Mouse (Mus musculus) stomach, postnatal 0 days (tissue): ENCODE data around the gene Myadml2. TPM values are rescaled to one million over a fixed set of nuclear protein-coding genes. Genes with fewer than 3 reads are reported as not detected.
A peak's percentile ranks its signal among the peaks of the same experiment; 100 is the strongest.

ENCODE experiments used
- ATAC-seq: fragments of 200-750 bp; cut with Nextera tagmentation; 2 replicates; pipeline ENCODE4 v1.8.0; 2017; ENCODE audit not compliant: low FRiP score, low TSS enrichment
- DNase-seq: peaks from one replicate; pipeline ENCODE4 v3.0.0-alpha.2; 2016; ENCODE audit warnings: low spot score
- H3K27ac ChIP-seq: fragments of 300-500 bp; sonication (generic); replicated peaks from 2 replicates; pipeline ENCODE4 v1.5.1; 2014; ENCODE audit warnings: mild to moderate bottlenecking, control low read depth
- H3K27me3 ChIP-seq: fragments of 300-500 bp; sonication (generic); 2 replicates; pipeline ENCODE4 v1.6.1; 2014; ENCODE audit warnings: low read length; ENCODE audit not compliant: control insufficient read depth, insufficient read depth
- H3K36me3 ChIP-seq: fragments of 300-500 bp; sonication (generic); 2 replicates; pipeline ENCODE4 v1.6.1; 2014; ENCODE audit warnings: low read length, mixed read lengths; ENCODE audit not compliant: control insufficient read depth, insufficient read depth
- H3K4me1 ChIP-seq: fragments of 300-500 bp; sonication (generic); replicated peaks from 2 replicates; pipeline ENCODE4 v1.6.1; 2014; ENCODE audit warnings: antibody characterized with exemption; ENCODE audit not compliant: control insufficient read depth, insufficient read depth
- H3K4me2 ChIP-seq: fragments of 300-500 bp; sonication (generic); replicated peaks from 2 replicates; pipeline ENCODE4 v1.6.1; 2014; ENCODE audit warnings: low read depth, mild to moderate bottlenecking, control low read depth, moderate library complexity
- H3K4me3 ChIP-seq: fragments of 300-500 bp; sonication (generic); 2 replicates; pipeline ENCODE4 v1.5.1; 2014; ENCODE audit warnings: low read depth, low read length, control low read depth
- H3K9ac ChIP-seq: fragments of 300-500 bp; sonication (generic); 2 replicates; pipeline ENCODE4 v1.6.1; 2014; ENCODE audit warnings: mild to moderate bottlenecking, low read length, control low read depth, mixed read lengths
- H3K9me3 ChIP-seq: fragments of 300-500 bp; sonication (generic); 2 replicates; pipeline ENCODE4 v1.6.1; 2016; ENCODE audit warnings: low read length; ENCODE audit not compliant: control insufficient read depth
- CTCF ChIP-seq: IDR thresholded peaks from 2 replicates; pipeline ENCODE4 v1.5.1; 2016; ENCODE audit warnings: antibody characterized with exemption, low read depth, mild to moderate bottlenecking, moderate library complexity
- EP300 ChIP-seq: optimal IDR thresholded peaks from 2 replicates; pipeline ENCODE3; 2016; ENCODE audit warnings: antibody characterized with exemption
- WGBS: fragments of 180-500 bp; shearing (Covaris S2); extraction: QIAGEN DNeasy Blood & Tissue Kit; methylation state at CpG from one replicate; pipeline ENCODE4 v1.1.7; 2014; 5-methylcytosine and 5-hydroxymethylcytosine counted together
- microRNA-seq: library from miRNA; unstranded; fragments of <30 nt; microRNA quantifications from one replicate; pipeline ENCODE4, GENCODE M21; 2016
- polyA plus RNA-seq: library from polyadenylated mRNA; unstranded; fragments of >200 nt; fragmentation: Nextera tagmentation; extraction: Ambion mirVana; gene quantifications from 2 replicates; pipeline ENCODE4 v1.2.1, GENCODE M21; 2015

Gene Myadml2
- polyA plus RNA-seq, 1 experiment from 2014 or later = not detected

DNA sequence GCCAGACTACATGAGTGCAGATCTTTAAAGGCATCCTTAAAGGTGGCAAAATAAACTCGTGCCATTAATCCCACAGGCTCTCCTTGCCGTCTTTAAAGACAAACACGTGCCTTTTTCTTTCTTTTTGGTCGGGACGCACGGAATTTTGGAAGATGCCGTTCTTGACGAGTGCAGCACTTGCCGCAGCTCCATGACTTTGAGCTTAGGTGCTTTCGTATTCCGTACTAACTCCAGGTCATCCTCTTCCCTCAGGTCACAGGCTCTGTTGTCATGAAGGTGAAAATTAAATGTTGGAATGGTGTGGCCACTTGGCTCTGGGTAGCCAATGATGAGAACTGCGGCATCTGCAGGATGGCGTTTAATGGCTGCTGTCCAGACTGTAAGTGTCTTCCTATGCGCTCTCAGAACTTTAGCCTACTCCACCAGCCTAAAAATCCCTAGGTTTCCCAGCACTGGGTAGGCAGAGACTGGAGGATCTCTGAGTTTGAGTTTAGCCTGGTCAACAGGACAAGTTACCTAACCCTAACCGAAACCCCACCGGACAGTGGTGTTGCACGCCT is 48.9 kb downstream of the Myadml2 start:
- Histone ChIP-seq H3K4me3 (peak overlapping the region; percentile 91), H3K4me1 (no peaks in the 10 kb centered on the region), H3K27ac (peak overlapping the region; percentile 75; the same call in 1 of the 2 replicates), H3K4me2 (peak overlapping the region; percentile 69), H3K27me3 (no peaks in the 10 kb centered on the region), H3K9ac (peak overlapping the region; percentile 73), H3K9me3 (no peaks in the 10 kb centered on the region), H3K36me3 (peaks cover 21% of the 10 kb centered on the region; the same call in 1 of the 2 replicates)
- DNase-seq (no peak), ATAC-seq (no peak)
- TF ChIP-seq EP300 = no peak
- no peak for TF ChIP-seq CTCF
- 41% methylated on average over 17 of the region's 17 CpGs for WGBS

DNA sequence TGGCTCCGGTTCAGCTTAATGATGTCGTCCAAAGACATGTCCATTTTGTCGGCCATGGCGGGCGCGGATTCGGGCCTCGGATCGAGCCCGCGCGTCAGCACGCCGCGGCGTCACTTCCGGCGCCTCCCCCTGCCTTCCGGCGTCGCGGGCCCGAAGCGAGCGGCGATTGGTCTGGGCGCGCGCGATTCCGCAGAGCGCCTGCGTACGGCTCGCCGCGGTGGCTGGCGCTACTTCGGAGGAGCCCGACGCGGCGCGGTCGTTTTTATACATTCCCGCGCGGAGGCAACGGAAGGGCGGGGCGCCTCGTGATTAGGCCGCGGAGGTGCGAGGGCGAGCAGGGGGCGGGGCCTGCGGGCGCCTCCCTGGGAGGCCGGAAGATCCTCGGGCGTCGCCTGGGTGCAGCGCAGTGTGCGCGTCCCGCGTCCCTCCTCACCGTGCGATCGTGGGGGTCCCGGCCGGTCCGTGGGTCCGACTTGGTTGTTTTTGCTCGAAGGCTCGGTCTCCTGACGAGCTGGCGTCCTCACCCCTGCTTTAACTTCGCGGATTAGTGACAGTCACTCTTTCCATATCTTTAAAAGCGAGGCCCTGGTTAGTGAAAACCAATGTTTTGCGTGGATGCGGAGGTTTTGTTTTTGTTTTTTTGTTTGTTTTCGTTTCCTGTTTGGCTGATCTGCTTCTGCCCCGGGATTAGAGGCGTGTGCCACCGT is 49.5 kb downstream of the Myadml2 start, which contains the start of the genes Alyref and Anapc11:
TSS of gene Alyref (minus strand) at position 83 of the 707 bp plus-strand sequence.
TSS of gene Anapc11 (plus strand) at position 139 of the 707 bp plus-strand sequence.
- H3K27ac ChIP-seq = peak within 1 kb of the TSS; percentile 94
- no peaks in the 10 kb centered on the region for H3K27me3 ChIP-seq
- TF ChIP-seq EP300 (peak; percentile 67), CTCF (no peak; the same call in 1 of the 2 replicates)
- H3K9ac ChIP-seq = peak within 1 kb of the TSS; percentile 96
- H3K4me1 ChIP-seq = no peaks in the 10 kb centered on the region
- under 1% methylated on average over 84 of the region's 88 CpGs for WGBS
- peak within 1 kb of the TSS; percentile 91 for H3K4me2 ChIP-seq
- DNase-seq (peak; percentile 97), ATAC-seq (peak; percentile 98)
- H3K4me3 ChIP-seq = peak within 1 kb of the TSS; percentile 91
- peaks cover 26% of the 10 kb centered on the region for H3K36me3 ChIP-seq
- H3K9me3 ChIP-seq = no peaks in the 10 kb centered on the region

DNA sequence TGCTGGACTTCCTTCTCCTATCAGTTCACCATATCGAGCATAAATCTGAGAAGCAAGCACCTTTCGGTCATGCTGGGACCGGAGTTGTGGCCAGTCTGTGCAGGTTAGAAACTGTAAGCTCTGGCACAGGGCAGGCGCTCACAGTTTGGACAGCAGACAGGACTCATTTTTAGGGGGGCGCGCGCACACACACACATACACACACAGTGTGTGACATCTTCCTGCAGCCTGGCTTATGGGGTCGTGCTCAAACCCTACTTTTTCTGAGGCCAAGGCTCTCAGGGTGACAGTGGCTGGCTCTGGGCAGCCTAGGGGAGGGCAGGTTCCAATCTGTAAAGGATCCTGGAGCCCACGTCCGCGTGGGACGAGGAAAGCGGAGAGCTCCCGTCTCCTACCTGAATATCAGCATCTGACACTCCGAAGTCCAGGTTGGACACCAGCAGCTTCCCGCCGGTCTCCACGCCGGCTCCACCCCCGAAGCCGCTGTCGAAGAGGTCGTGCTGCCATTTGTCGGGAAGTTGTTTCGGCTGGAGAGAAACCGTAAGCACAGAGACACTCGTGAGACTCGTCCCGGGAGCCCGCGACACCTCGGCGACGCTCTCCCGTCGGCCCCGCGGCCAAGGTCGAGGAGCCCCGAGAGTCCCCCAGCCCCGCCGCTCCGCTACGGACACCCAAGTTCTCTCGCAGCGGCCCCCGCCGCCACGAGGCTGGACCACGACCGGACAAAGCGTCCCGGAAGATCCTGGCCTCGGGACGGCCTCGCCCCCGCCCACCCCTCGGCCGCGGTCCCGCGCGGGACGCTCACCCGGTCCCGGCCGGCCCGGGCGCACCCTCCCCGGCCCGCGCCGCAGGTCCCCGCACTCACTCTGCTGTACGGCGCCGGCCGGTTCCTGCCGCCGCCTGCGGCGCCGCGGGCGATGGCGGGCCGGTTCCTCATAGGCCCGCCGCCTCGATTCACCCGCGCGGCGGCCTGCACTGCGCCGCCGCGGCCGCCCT is 50.4 kb downstream of the Myadml2 start:
- peak overlapping the region; percentile 91 for H3K4me3 ChIP-seq
- no peaks in the 10 kb centered on the region for H3K9me3 ChIP-seq
- H3K36me3 ChIP-seq = peaks cover 30% of the 10 kb centered on the region
- TF ChIP-seq EP300 (no peak), CTCF (no peak)
- 2% methylated on average over 71 of the region's 99 CpGs for WGBS
- ATAC-seq (peak; percentile 55), DNase-seq (peak; percentile 50)
- H3K4me1 ChIP-seq = no peaks in the 10 kb centered on the region
- H3K4me2 ChIP-seq = peak overlapping the region; percentile 91
- H3K9ac ChIP-seq = peak overlapping the region; percentile 96
- H3K27ac ChIP-seq = peak overlapping the region; percentile 94
- H3K27me3 ChIP-seq = no peaks in the 10 kb centered on the region

Small RNA genes within 50 kb of the gene (microRNA-seq; reads per million reads assigned to microRNA genes)
- not detected for gene Mir6936

Other genes starting within 250 kb of the Myadml2 start
- 15.7 and 17.9 TPM in 2 replicates for gene Nploc4, start 210.4 kb downstream of the Myadml2 start, polyA plus RNA-seq
- not detected in 2 replicates for gene Tspan10, start 205.5 kb downstream of the Myadml2 start, polyA plus RNA-seq
- gene Pde6g, start 194.7 kb downstream of the Myadml2 start, polyA plus RNA-seq = 0.15 TPM in 1 of 2 replicates, not detected in the other
- gene Oxld1, start 190.1 kb downstream of the Myadml2 start, polyA plus RNA-seq = 18.2 and 19.8 TPM in 2 replicates
- gene Ccdc137, start 190.0 kb downstream of the Myadml2 start, polyA plus RNA-seq = 13.3 and 18.2 TPM in 2 replicates
- gene Arl16, start 180.6 kb downstream of the Myadml2 start, polyA plus RNA-seq = 24.4 and 30.6 TPM in 2 replicates
- gene Mrpl12, start 163.5 kb downstream of the Myadml2 start, polyA plus RNA-seq = 133 and 134 TPM in 2 replicates
- 86.1 and 94.0 TPM in 2 replicates for gene Slc25a10, start 156.3 kb downstream of the Myadml2 start, polyA plus RNA-seq
- gene Gcgr, start 117.5 kb downstream of the Myadml2 start, polyA plus RNA-seq = 3.5 and 5.8 TPM in 2 replicates
- 113 and 115 TPM in 2 replicates for gene Mcrip1, start 98.4 kb downstream of the Myadml2 start, polyA plus RNA-seq
- not detected in 2 replicates for gene Ppp1r27, start 97.0 kb downstream of the Myadml2 start, polyA plus RNA-seq
- gene P4hb, start 74.9 kb downstream of the Myadml2 start, polyA plus RNA-seq = 858 and 892 TPM in 2 replicates
- gene Arhgdia, start 66.5 kb downstream of the Myadml2 start, polyA plus RNA-seq = 352 and 362 TPM in 2 replicates
- 213 TPM in 2 replicates for gene Alyref, start 49.8 kb downstream of the Myadml2 start, polyA plus RNA-seq
- gene Anapc11, start 49.7 kb downstream of the Myadml2 start, polyA plus RNA-seq = 121 and 126 TPM in 2 replicates
- 20.4 and 20.9 TPM in 2 replicates for gene Npb, start 39.7 kb downstream of the Myadml2 start, polyA plus RNA-seq
- gene Pcyt2, start 30.2 kb downstream of the Myadml2 start, polyA plus RNA-seq = 73.7 and 79.0 TPM in 2 replicates
- gene Sirt7, start 22.9 kb downstream of the Myadml2 start, polyA plus RNA-seq = 36.1 and 42.2 TPM in 2 replicates
- 21.0 and 21.3 TPM in 2 replicates for gene Mafg, start 14.6 kb downstream of the Myadml2 start, polyA plus RNA-seq
- 13.9 and 18.4 TPM in 2 replicates for gene Pycr1, start 4.4 kb downstream of the Myadml2 start, polyA plus RNA-seq
- 1.4 and 2.7 TPM in 2 replicates for gene Notum, start 13.0 kb upstream of the Myadml2 start, polyA plus RNA-seq
- gene Aspscr1, start 24.8 kb upstream of the Myadml2 start, polyA plus RNA-seq = 74.1 and 81.1 TPM in 2 replicates
- 123 and 127 TPM in 2 replicates for gene Cenpx, start 65.6 kb upstream of the Myadml2 start, polyA plus RNA-seq
- 18.7 and 20.4 TPM in 2 replicates for gene Lrrc45, start 65.8 kb upstream of the Myadml2 start, polyA plus RNA-seq
- gene Rac3, start 73.3 kb upstream of the Myadml2 start, polyA plus RNA-seq = 21.9 and 22.1 TPM in 2 replicates
- 56.3 and 58.4 TPM in 2 replicates for gene Dcxr, start 79.1 kb upstream of the Myadml2 start, polyA plus RNA-seq
- gene Cbr2, start 84.0 kb upstream of the Myadml2 start, polyA plus RNA-seq = 129 and 160 TPM in 2 replicates
- gene Hmga1b, start 114.6 kb upstream of the Myadml2 start, polyA plus RNA-seq = 3.0 and 3.1 TPM in 2 replicates
- 18.1 and 23.2 TPM in 2 replicates for gene Rfng, start 136.0 kb upstream of the Myadml2 start, polyA plus RNA-seq
- 94.5 and 98.6 TPM in 2 replicates for gene Gps1, start 136.1 kb upstream of the Myadml2 start, polyA plus RNA-seq
- 39.8 and 42.4 TPM in 2 replicates for gene Dus1l, start 148.2 kb upstream of the Myadml2 start, polyA plus RNA-seq
- gene Fasn, start 176.4 kb upstream of the Myadml2 start, polyA plus RNA-seq = 16.0 and 19.7 TPM in 2 replicates